9 mouse cellular contexts compared by ENCODE assay signal in genomic region chr14:23046330-23046729, GRCm38 (mm10).
A peak's percentile ranks its signal among the peaks of the same experiment; 100 is the strongest.
DNase-seq lines count a peak whose midpoint lies in the region; ATAC-seq and TF ChIP-seq lines count a peak whose summit lies in the region.
"Had no signal": no experiment of that assay in that cellular context is flagged by ENCODE, and none has a peak within 500 bp of the region (broad histone marks: within the 10 kb centered on the region; RNA-seq: fewer than 3 reads in every experiment).

No protein-coding gene starts in this region.

- DNase-seq in heart, adult 18-20 months: peak; percentile 67 to 89
- DNase-seq in adrenal gland, adult 2 months: peak; percentile 77
- peak; percentile 91 for DNase-seq in embryo, embryonic 11 days
- peak; percentile 59 to 83 for DNase-seq in heart, postnatal 14 days
- DNase-seq in layer of hippocampus, adult 2 months (ENCODE audit: low spot score in 2 of 2): peak; percentile 55 to 84
- peak; percentile 80 for DNase-seq in lung, postnatal 0 days (ENCODE audit: low spot score)
- peak; percentile 50 for DNase-seq in skeletal muscle tissue, adult 2 months (ENCODE audit: low read depth, low spot score)

- peak; percentile 87 for TF ChIP-seq CTCF in layer of hippocampus, adult 2 months (conservative IDR thresholded peaks at IDR 0.05)
- peak; percentile 82 for TF ChIP-seq CTCF in lung, postnatal 0 days (IDR thresholded peaks at IDR 0.05)

- H3K4me2 ChIP-seq in heart, embryonic 11.5 days: no peak overlapping the region
- H3K4me2 ChIP-seq in lung, postnatal 0 days (replicated peaks; ENCODE audit: low read depth, low read length): no peak overlapping the region

- TF ChIP-seq EP300 in lung, postnatal 0 days (IDR thresholded peaks at IDR 0.05): no peak

- H3K4me3 ChIP-seq in heart, embryonic 11.5 days (ENCODE audit: low read depth, low read length): no peak overlapping the region
- no peak overlapping the region for H3K4me3 ChIP-seq in layer of hippocampus, adult 2 months
- H3K4me3 ChIP-seq in lung, postnatal 0 days (ENCODE audit: low read depth, low read length): no peak overlapping the region

- ATAC-seq in heart, embryonic 11.5 days (replicated peaks; ENCODE audit: insufficient number of reproducible peaks, low FRiP score, low TSS enrichment): no peak
- ATAC-seq in lung, postnatal 0 days: peak; percentile 25; the same call in 1 of the 2 replicates

- H3K4me1 ChIP-seq in heart, embryonic 11.5 days (ENCODE audit: control insufficient read depth, insufficient read depth, low read length): no peaks in the 10 kb centered on the region
- H3K4me1 ChIP-seq in lung, postnatal 0 days (ENCODE audit: insufficient read depth, low read depth, low read length): no peaks in the 10 kb centered on the region

- H3K27me3 ChIP-seq in heart, embryonic 11.5 days (ENCODE audit: control insufficient read depth, insufficient read depth, low read length): no peaks in the 10 kb centered on the region
- H3K27me3 ChIP-seq in lung, postnatal 0 days (replicated peaks; ENCODE audit: insufficient read depth, low read length): no peaks in the 10 kb centered on the region

- H3K9ac ChIP-seq in heart, embryonic 11.5 days (ENCODE audit: low read depth, low read length): no peak overlapping the region
- no peak overlapping the region for H3K9ac ChIP-seq in lung, postnatal 0 days (replicated peaks; ENCODE audit: low read depth)

- 23% methylated on average over 4 of the region's 4 CpGs for WGBS in heart, embryonic 11.5 days (ENCODE audit: insufficient replicate concordance)
- 15% methylated on average over 4 of the region's 4 CpGs for WGBS in lung, postnatal 0 days

- no peaks in the 10 kb centered on the region for H3K9me3 ChIP-seq in heart, embryonic 11.5 days (replicated peaks; ENCODE audit: control insufficient read depth, low read length)
- H3K9me3 ChIP-seq in lung, postnatal 0 days (ENCODE audit: low read length): no peaks in the 10 kb centered on the region

- intact Hi-C loops in heart, postnatal 14 days (cut with DNase I): loop anchor here (5.0 to 10.0 kb wide), 5 partner anchors 232 to 1079 kb away; partner anchors contain the start of gene Zfp503

- H3K36me3 ChIP-seq in heart, embryonic 11.5 days (ENCODE audit: control insufficient read depth, insufficient read depth, low read length): no peaks in the 10 kb centered on the region
- H3K36me3 ChIP-seq in lung, postnatal 0 days (ENCODE audit: insufficient read depth, low read length): no peaks in the 10 kb centered on the region

- H3K27ac ChIP-seq in heart, embryonic 11.5 days (ENCODE audit: low read depth, low read length): no peak overlapping the region
- H3K27ac ChIP-seq in layer of hippocampus, adult 2 months: no peak overlapping the region
- H3K27ac ChIP-seq in lung, postnatal 0 days (ENCODE audit: low read length): no peak overlapping the region
- H3K27ac ChIP-seq: macrophage had no signal
